Mouse (Mus musculus) liver, adult 2 months (tissue): ENCODE data around the gene Sike1.

Source experiments
- CTCF ChIP-seq: fragments of 200-500 bp; IDR thresholded peaks from 2 replicates; pipeline ENCODE4 v1.5.1; 2011; ENCODE audit warnings: low read depth, low read length, control low read depth
- POLR2A ChIP-seq: fragments of 200-500 bp; IDR thresholded peaks from 2 replicates; pipeline ENCODE4 v1.6.1; 2011; ENCODE audit warnings: low read length, control low read depth; ENCODE audit not compliant: insufficient read depth; ENCODE audit errors: extremely low read depth

- TF ChIP-seq POLR2A (no peak), CTCF (no peak)
Measured at GRCm38 (mm10) chr3:102995233-102995604, 289 bp upstream of the Sike1 start.
